14 mouse cellular contexts compared by ENCODE assay signal in genomic region chr8:91390369-91391020, GRCm38 (mm10).
DNase-seq lines count a peak whose midpoint lies in the region; ATAC-seq and TF ChIP-seq lines count a peak whose summit lies in the region.
"Had no signal": no experiment of that assay in that cellular context is flagged by ENCODE, and none has a peak within 500 bp of the region (broad histone marks: within the 10 kb centered on the region; RNA-seq: fewer than 3 reads in every experiment).

No protein-coding gene starts in this region.

- peaks cover 6% of the 10 kb centered on the region; the same call in 1 of the 2 replicates for H3K79me2 ChIP-seq in MEL (ENCODE audit: control insufficient read depth, insufficient read depth, low read length, poor library complexity)

- peak; percentile 46 to 75 for TF ChIP-seq EP300 in MEL (IDR thresholded peaks at IDR 0.05; ENCODE audit: low read depth in 1 of 2, low read length in 2 of 2)

- no peak for DNase-seq in embryonic facial prominence, embryonic 10.5 days (ENCODE audit: low spot score)
- no peak for DNase-seq in limb, embryonic 10.5 days (ENCODE audit: low spot score)
- DNase-seq in MEL (ENCODE audit: low read depth, low spot score), result peak; percentile 84
- no peak for DNase-seq in kidney, postnatal 0 days (ENCODE audit: low spot score)
- no peak for DNase-seq in thymus, postnatal 10 days (ENCODE audit: low spot score in 2 of 2)
- no peak for DNase-seq in frontal cortex, postnatal 36 days (ENCODE audit: low spot score in 2 of 2)
- DNase-seq: adrenal gland, postnatal 14 days; lung, adult 18-20 months had no signal

- TF ChIP-seq RAD21 in MEL (IDR thresholded peaks at IDR 0.05; ENCODE audit: low read depth, low read length), result no peak

- H3K9ac ChIP-seq in embryonic facial prominence, embryonic 13.5 days, result no peak overlapping the region
- H3K9ac ChIP-seq in limb, embryonic 12.5 days (replicated peaks), result 0 out of 2 replicates have a peak overlapping the region, but pooled peaks have one; percentile 28
- H3K9ac ChIP-seq in MEL (ENCODE audit: control insufficient read depth, low read depth, low read length, poor library complexity, severe bottlenecking), result 0 out of 2 replicates have a peak overlapping the region, but pooled peaks have one; percentile 26
- no peak overlapping the region for H3K9ac ChIP-seq in kidney, postnatal 0 days (ENCODE audit: low read depth, low read length)
- H3K9ac ChIP-seq: heart, embryonic 13.5 days; hindbrain, embryonic 15.5 days had no signal

- no peaks in the 10 kb centered on the region for H3K36me3 ChIP-seq in embryonic facial prominence, embryonic 13.5 days
- no peaks in the 10 kb centered on the region for H3K36me3 ChIP-seq in embryonic facial prominence, embryonic 10.5 days (replicated peaks)
- H3K36me3 ChIP-seq in limb, embryonic 12.5 days, result no peaks in the 10 kb centered on the region
- H3K36me3 ChIP-seq in limb, embryonic 10.5 days, result no peaks in the 10 kb centered on the region
- peaks cover 0 to 6% of the 10 kb centered on the region in 2 experiments; a peak in 2 of 4 replicates for H3K36me3 ChIP-seq in MEL (ENCODE audit: control insufficient read depth in 1 of 2, insufficient read depth in 2 of 2, low read length in 2 of 2)
- H3K36me3 ChIP-seq in kidney, postnatal 0 days (ENCODE audit: insufficient read depth, low read length), result no peaks in the 10 kb centered on the region
- H3K36me3 ChIP-seq: heart, embryonic 13.5 days; hindbrain, embryonic 15.5 days had no signal

- no peak overlapping the region for H3K4me2 ChIP-seq in embryonic facial prominence, embryonic 13.5 days
- H3K4me2 ChIP-seq in limb, embryonic 12.5 days, result no peak overlapping the region
- H3K4me2 ChIP-seq in kidney, postnatal 0 days (ENCODE audit: low read length), result no peak overlapping the region
- H3K4me2 ChIP-seq: heart, embryonic 13.5 days; hindbrain, embryonic 15.5 days had no signal

- peak overlapping the region; percentile 41; the same call in 1 of the 2 replicates for H3K27ac ChIP-seq in embryonic facial prominence, embryonic 13.5 days
- H3K27ac ChIP-seq in embryonic facial prominence, embryonic 10.5 days (replicated peaks), result no peak overlapping the region
- no peak overlapping the region for H3K27ac ChIP-seq in limb, embryonic 12.5 days
- no peak overlapping the region for H3K27ac ChIP-seq in limb, embryonic 10.5 days
- H3K27ac ChIP-seq in MEL (ENCODE audit: control insufficient read depth, low read depth, low read length), result peak overlapping the region; percentile 47
- H3K27ac ChIP-seq in kidney, postnatal 0 days, result peak overlapping the region; percentile 37
- H3K27ac ChIP-seq: heart, embryonic 13.5 days; hindbrain, embryonic 15.5 days had no signal

- no peaks in the 10 kb centered on the region for H3K9me3 ChIP-seq in embryonic facial prominence, embryonic 13.5 days
- H3K9me3 ChIP-seq in embryonic facial prominence, embryonic 10.5 days, result no peaks in the 10 kb centered on the region
- no peaks in the 10 kb centered on the region for H3K9me3 ChIP-seq in limb, embryonic 12.5 days
- H3K9me3 ChIP-seq in limb, embryonic 10.5 days (replicated peaks), result no peaks in the 10 kb centered on the region
- no peaks in the 10 kb centered on the region for H3K9me3 ChIP-seq in MEL (replicated peaks; ENCODE audit: insufficient read depth, low read length)
- no peaks in the 10 kb centered on the region for H3K9me3 ChIP-seq in kidney, postnatal 0 days (replicated peaks; ENCODE audit: low read length)
- H3K9me3 ChIP-seq: heart, embryonic 13.5 days; hindbrain, embryonic 15.5 days had no signal

- no peak for ATAC-seq in embryonic facial prominence, embryonic 13.5 days (ENCODE audit: insufficient number of reproducible peaks, insufficient read depth, low FRiP score, low TSS enrichment, low read depth)
- ATAC-seq in limb, embryonic 12.5 days (ENCODE audit: insufficient number of reproducible peaks, insufficient read depth, low FRiP score, low TSS enrichment, low read depth), result no peak
- no peak for ATAC-seq in kidney, postnatal 0 days (replicated peaks; ENCODE audit: low FRiP score, low read depth)
- ATAC-seq: midbrain, embryonic 16.5 days had no signal

- H3K27me3 ChIP-seq in embryonic facial prominence, embryonic 13.5 days, result no peaks in the 10 kb centered on the region
- no peaks in the 10 kb centered on the region for H3K27me3 ChIP-seq in embryonic facial prominence, embryonic 10.5 days (replicated peaks; ENCODE audit: low read depth, poor library complexity, severe bottlenecking)
- H3K27me3 ChIP-seq in limb, embryonic 12.5 days, result peaks cover 5% of the 10 kb centered on the region; the same call in 1 of the 2 replicates
- H3K27me3 ChIP-seq in limb, embryonic 10.5 days (ENCODE audit: low read depth, poor library complexity, severe bottlenecking), result peaks cover 3% of the 10 kb centered on the region; the same call in 1 of the 2 replicates
- no peaks in the 10 kb centered on the region for H3K27me3 ChIP-seq in MEL (ENCODE audit: control insufficient read depth in 1 of 2, insufficient read depth in 2 of 2, low read length in 2 of 2)
- H3K27me3 ChIP-seq in kidney, postnatal 0 days (ENCODE audit: insufficient read depth, low read length), result no peaks in the 10 kb centered on the region
- H3K27me3 ChIP-seq: heart, embryonic 13.5 days; hindbrain, embryonic 15.5 days had no signal

- no peak for TF ChIP-seq POLR2A in MEL (IDR thresholded peaks at IDR 0.05; ENCODE audit: control insufficient read depth in 1 of 2, insufficient read depth in 1 of 2, low read depth in 1 of 2, low read length in 2 of 2, poor library complexity in 1 of 2)

- no peak for TF ChIP-seq CTCF in MEL (IDR thresholded peaks at IDR 0.05 in 2 of 3, conservative IDR thresholded peaks at IDR 0.05 in 1 of 3; ENCODE audit: control insufficient read depth in 1 of 3, insufficient read depth in 1 of 3, low read depth in 2 of 3, low read length in 3 of 3, poor library complexity in 1 of 3, severe bottlenecking in 1 of 3)
- TF ChIP-seq CTCF in kidney, postnatal 0 days (IDR thresholded peaks at IDR 0.05; ENCODE audit: low read depth), result no peak

- H3K4me3 ChIP-seq in embryonic facial prominence, embryonic 13.5 days, result no peak overlapping the region
- no peak overlapping the region for H3K4me3 ChIP-seq in embryonic facial prominence, embryonic 10.5 days
- no peak overlapping the region for H3K4me3 ChIP-seq in limb, embryonic 12.5 days (replicated peaks)
- no peak overlapping the region for H3K4me3 ChIP-seq in limb, embryonic 10.5 days
- no peak overlapping the region for H3K4me3 ChIP-seq in MEL (ENCODE audit: control insufficient read depth in 1 of 2, insufficient read depth in 1 of 2, low read depth in 2 of 2, low read length in 2 of 2)
- H3K4me3 ChIP-seq in kidney, postnatal 0 days (replicated peaks; ENCODE audit: low read depth, low read length), result no peak overlapping the region
- H3K4me3 ChIP-seq: erythroblast, embryonic 14.5 days; heart, embryonic 13.5 days; hindbrain, embryonic 15.5 days had no signal

- 65% methylated on average over 9 of the region's 9 CpGs for WGBS in embryonic facial prominence, embryonic 13.5 days
- 67% methylated on average over 9 of the region's 9 CpGs for WGBS in embryonic facial prominence, embryonic 10.5 days
- 59% methylated on average over 9 of the region's 9 CpGs for WGBS in limb, embryonic 12.5 days
- 69% methylated on average over 9 of the region's 9 CpGs for WGBS in limb, embryonic 10.5 days
- 43% methylated on average over 9 of the region's 9 CpGs for WGBS in kidney, postnatal 0 days

- H3K4me1 ChIP-seq in embryonic facial prominence, embryonic 13.5 days, result peaks cover 70% of the 10 kb centered on the region
- H3K4me1 ChIP-seq in embryonic facial prominence, embryonic 10.5 days, result peaks cover 44% of the 10 kb centered on the region
- peaks cover 37% of the 10 kb centered on the region for H3K4me1 ChIP-seq in limb, embryonic 12.5 days (replicated peaks)
- H3K4me1 ChIP-seq in limb, embryonic 10.5 days, result peaks cover 40% of the 10 kb centered on the region
- H3K4me1 ChIP-seq in MEL (ENCODE audit: control insufficient read depth in 1 of 2, insufficient read depth in 2 of 2, low read length in 2 of 2), result peaks cover 6% of the 10 kb centered on the region in 2 experiments; a peak in 2 of 4 replicates
- H3K4me1 ChIP-seq in kidney, postnatal 0 days (replicated peaks; ENCODE audit: insufficient read depth, low read length), result peaks cover 36% of the 10 kb centered on the region

TF ChIP-seq in MEL, 35 proteins besides CTCF, POLR2A, EP300 and RAD21:
- TF ChIP-seq MXI1 (IDR thresholded peaks at IDR 0.05; ENCODE audit: low read depth, low read length) (peak; percentile 49; the same call in 1 of the 2 replicates), POLR2AphosphoS5 (IDR thresholded peaks at IDR 0.05; ENCODE audit: borderline replicate concordance, low read depth, low read length) (no peak), UBTF (IDR thresholded peaks at IDR 0.05; ENCODE audit: borderline replicate concordance, insufficient read depth, low read depth, low read length) (no peak), SIN3A (IDR thresholded peaks at IDR 0.05; ENCODE audit: low read length) (peak; percentile 55; the same call in 1 of the 2 replicates), USF2 (IDR thresholded peaks at IDR 0.05; ENCODE audit: borderline replicate concordance in 1 of 2, insufficient read depth in 1 of 2, low read depth in 1 of 2, low read length in 2 of 2) (no peak), MAFK (IDR thresholded peaks at IDR 0.05; ENCODE audit: borderline replicate concordance, low read depth, low read length) (no peak), ETS1 (IDR thresholded peaks at IDR 0.05; ENCODE audit: low read depth, low read length) (0 out of 2 replicates have a peak, but pooled peaks have one; percentile 32), MYC (IDR thresholded peaks at IDR 0.05; ENCODE audit: low read depth, low read length) (no peak), TBP (IDR thresholded peaks at IDR 0.05; ENCODE audit: low read depth, low read length) (no peak), TAL1 (IDR thresholded peaks at IDR 0.05; ENCODE audit: low read length) (no peak), JUND (IDR thresholded peaks at IDR 0.05; ENCODE audit: low read depth, low read length) (no peak)

Comparison
In these comparisons a context has a peak if more than half of its experiments do, and no peak if none do; other contexts are left out.
1. H3K27ac ChIP-seq: peak in embryonic facial prominence, embryonic 13.5 days (single experiment), MEL (single experiment) and kidney, postnatal 0 days (single experiment); none in embryonic facial prominence, embryonic 10.5 days (single experiment), limb, embryonic 12.5 days (single experiment) and limb, embryonic 10.5 days (single experiment).
2. H3K9ac ChIP-seq: peak in limb, embryonic 12.5 days (single experiment) and MEL (single experiment); none in embryonic facial prominence, embryonic 13.5 days (single experiment) and kidney, postnatal 0 days (single experiment).